Mouse (Mus musculus) cerebellum, adult 11-12 months (tissue): Measurements from ENCODE around the gene Defa34.
"Not testable (repeated sequence)": the region's sequence is repeated elsewhere in the genome, so short reads cannot be mapped to it uniquely, and the experiment has no call there.

Experiments used
- DNase-seq: peaks from one replicate; pipeline ENCODE4 v3.0.0; 2022

Gene Defa34

GRCm38 (mm10) chr8:21665497-21665896 lies at the start of gene Defa34:
TSS of gene Defa34 (plus strand) at chr8:21665797.
- not testable (repeated sequence) for DNase-seq

GRCm38 (mm10) chr8:21617883-21618282 lies 47.7 kb upstream of the Defa34 start, which contains the start of gene Defa26:
TSS of gene Defa26 (plus strand) at chr8:21618183.
- DNase-seq: not testable (repeated sequence)

GRCm38 (mm10) chr8:21655480-21655879 lies 10.1 kb upstream of the Defa34 start, which contains the start of gene Defa17:
TSS of gene Defa17 (plus strand) at chr8:21655780.
- not testable (repeated sequence) for DNase-seq

- not testable (repeated sequence) for DNase-seq
These were observed 37.9 kb downstream of the Defa34 start, which contains the start of gene AY761184 for GRCm38 (mm10) chr8:21703545-21703944. TSS of gene AY761184 (minus strand) at chr8:21703645.
